Mouse (Mus musculus): ENCODE data around the gene Got2. TPM values are rescaled to one million over a fixed set of nuclear protein-coding genes. Genes with fewer than 3 reads are reported as not detected.

Got2 gene
- polyA plus RNA-seq (2016; fragmentation: Nextera tagmentation; extraction: Ambion mirVana) = 182 and 196 TPM in 2 replicates

DNA sequence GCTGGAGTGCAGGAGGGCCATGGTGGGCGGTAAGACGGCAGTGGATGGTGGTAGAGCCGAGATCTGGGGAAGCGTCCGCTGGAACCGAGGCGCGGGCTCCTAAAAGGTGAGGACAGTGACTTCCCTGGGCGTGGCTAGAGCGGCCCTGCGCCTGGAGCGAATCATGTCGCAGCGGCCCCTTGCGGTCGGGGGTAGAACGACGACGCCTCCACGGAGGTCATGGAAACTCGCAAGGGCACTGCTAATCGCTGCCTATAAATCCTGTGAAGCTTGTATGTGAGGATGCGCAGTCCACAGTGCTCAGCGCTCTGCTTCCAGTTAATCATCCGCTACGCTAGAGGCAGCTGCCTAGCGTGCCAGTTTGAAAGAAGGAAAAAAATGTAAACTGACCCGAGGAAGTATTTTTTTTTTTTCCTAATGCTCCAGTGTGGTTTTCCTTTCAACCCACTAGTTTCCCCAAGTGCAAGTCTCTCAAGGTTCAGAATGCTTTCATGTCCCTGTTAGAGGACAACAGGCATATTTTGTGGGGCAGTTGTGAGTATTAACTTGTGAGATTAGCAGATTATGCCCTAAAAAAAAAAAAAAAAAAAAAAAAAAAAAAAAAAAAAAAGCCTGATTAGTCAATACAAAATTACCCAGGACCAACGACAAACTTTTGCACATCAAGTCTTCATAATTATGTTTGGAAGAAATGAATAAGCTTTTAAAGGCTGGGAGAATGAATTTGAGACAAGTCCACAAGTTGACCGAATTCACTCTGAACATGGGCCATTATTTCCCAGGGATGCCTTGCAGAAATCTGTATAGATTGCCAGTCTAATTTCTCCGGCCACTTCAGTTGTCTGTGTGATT, at the start of gene Got2:
Gene Got2, minus strand, starts transcription at position 263 of the 852 bp plus-strand sequence.
- H3K9me3 ChIP-seq = no peaks in the 10 kb centered on the region
- no peaks in the 10 kb centered on the region for H3K27me3 ChIP-seq (replicated peaks)
- H3K27ac ChIP-seq = peak within 1 kb of the TSS; percentile 50; the same call in 1 of the 2 replicates
- H3K4me3 ChIP-seq = peak within 1 kb of the TSS; percentile 69
- H3K4me2 ChIP-seq (replicated peaks) = peak within 1 kb of the TSS; percentile 74
- H3K36me3 ChIP-seq = no peaks in the 10 kb centered on the region
- ATAC-seq (ENCODE audit: low FRiP score, low read depth) = peak; percentile 93
- H3K4me1 ChIP-seq = peaks cover 13% of the 10 kb centered on the region
- 8% methylated on average over 31 of the region's 31 CpGs for whole genome bisulfite sequencing
- H3K9ac ChIP-seq = peak within 1 kb of the TSS; percentile 63

DNA sequence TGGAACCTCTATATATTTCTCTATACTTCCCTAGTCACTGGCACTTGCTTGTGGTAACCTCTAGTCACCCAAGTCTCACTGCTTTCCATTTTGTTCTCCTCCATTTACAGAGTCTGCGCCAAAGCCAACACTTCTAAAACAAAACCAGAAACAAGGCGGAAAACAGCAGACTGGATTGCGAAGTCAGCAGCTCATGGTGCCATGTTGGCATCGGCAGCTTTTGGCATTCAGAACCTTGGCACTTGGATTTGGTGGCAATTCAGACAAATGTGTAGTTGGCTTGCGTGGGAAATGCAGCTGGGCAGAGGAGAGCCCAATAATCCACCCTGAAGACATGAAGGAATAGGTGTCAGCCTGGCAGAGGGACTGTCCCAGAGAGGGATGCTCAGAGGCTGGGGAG, 44.5 kb upstream of the Got2 start:
- Histone ChIP-seq H3K4me2 (replicated peaks) (no peak overlapping the region), H3K4me1 (no peaks in the 10 kb centered on the region), H3K36me3 (no peaks in the 10 kb centered on the region), H3K9ac (no peak overlapping the region), H3K27me3 (replicated peaks) (no peaks in the 10 kb centered on the region), H3K9me3 (no peaks in the 10 kb centered on the region), H3K27ac (no peak overlapping the region), H3K4me3 (no peak overlapping the region)
- 95% methylated on average over 5 of the region's 5 CpGs for WGBS
- ATAC-seq (ENCODE audit: low FRiP score, low read depth) = no peak

DNA sequence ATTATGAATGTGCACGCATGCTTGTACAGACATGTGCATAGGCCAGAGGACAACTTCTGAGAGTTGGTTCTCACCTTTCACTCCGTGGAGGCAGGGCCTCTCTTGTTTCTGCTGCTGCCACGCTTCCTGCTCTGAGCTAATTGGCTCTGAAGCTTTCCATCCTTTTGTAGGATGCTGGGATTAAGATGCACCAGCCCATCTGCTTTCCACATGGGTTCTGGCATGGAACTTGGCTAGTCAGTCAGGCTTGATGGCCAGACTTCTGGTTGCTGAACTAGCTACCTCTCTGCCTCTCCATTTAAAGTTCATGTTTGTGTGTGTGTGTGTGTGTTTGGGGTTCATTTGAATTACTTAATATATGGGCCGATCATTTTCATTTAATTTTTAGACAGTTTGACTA, 41.5 kb upstream of the Got2 start:
- no peak overlapping the region for H3K4me2 ChIP-seq (replicated peaks)
- H3K36me3 ChIP-seq = no peaks in the 10 kb centered on the region
- no peaks in the 10 kb centered on the region for H3K9me3 ChIP-seq
- WGBS = 66% methylated on average over 4 of the region's 4 CpGs
- H3K4me3 ChIP-seq = no peak overlapping the region
- H3K4me1 ChIP-seq = no peaks in the 10 kb centered on the region
- no peak overlapping the region for H3K9ac ChIP-seq
- H3K27ac ChIP-seq = no peak overlapping the region
- no peaks in the 10 kb centered on the region for H3K27me3 ChIP-seq (replicated peaks)
- no peak for ATAC-seq (ENCODE audit: low FRiP score, low read depth)

DNA sequence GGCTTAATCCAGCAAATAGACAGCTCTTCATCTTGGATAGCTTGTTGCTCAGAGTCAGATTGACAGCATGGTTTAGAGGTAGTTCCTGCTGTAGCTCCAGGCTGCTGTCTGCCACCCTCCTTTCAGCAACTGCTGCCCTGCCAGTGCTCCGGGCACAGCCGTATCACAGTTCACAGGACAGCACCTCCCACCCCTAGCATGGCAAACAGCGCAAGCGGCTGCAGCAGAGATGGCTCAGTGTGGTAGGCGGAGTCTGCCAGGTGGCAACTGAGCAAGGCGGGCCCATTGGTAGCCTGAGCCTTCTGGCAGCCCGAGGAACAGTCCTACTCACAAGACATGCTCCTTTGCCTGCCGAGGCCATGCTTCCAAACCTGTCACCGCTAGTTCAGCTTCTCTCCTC, 27.8 kb upstream of the Got2 start:
- ATAC-seq (ENCODE audit: low FRiP score, low read depth) = peak; percentile 65
- H3K27me3 ChIP-seq (replicated peaks) = no peaks in the 10 kb centered on the region
- H3K36me3 ChIP-seq = no peaks in the 10 kb centered on the region
- 6% methylated on average over 9 of the region's 9 CpGs for WGBS
- no peaks in the 10 kb centered on the region for H3K9me3 ChIP-seq
- H3K9ac ChIP-seq = no peak overlapping the region
- H3K4me2 ChIP-seq (replicated peaks) = peak overlapping the region; percentile 58
- no peak overlapping the region for H3K27ac ChIP-seq
- peaks cover 4% of the 10 kb centered on the region; the same call in 1 of the 2 replicates for H3K4me1 ChIP-seq
- 0 out of 2 replicates have a peak overlapping the region, but pooled peaks have one; percentile 15 for H3K4me3 ChIP-seq

DNA sequence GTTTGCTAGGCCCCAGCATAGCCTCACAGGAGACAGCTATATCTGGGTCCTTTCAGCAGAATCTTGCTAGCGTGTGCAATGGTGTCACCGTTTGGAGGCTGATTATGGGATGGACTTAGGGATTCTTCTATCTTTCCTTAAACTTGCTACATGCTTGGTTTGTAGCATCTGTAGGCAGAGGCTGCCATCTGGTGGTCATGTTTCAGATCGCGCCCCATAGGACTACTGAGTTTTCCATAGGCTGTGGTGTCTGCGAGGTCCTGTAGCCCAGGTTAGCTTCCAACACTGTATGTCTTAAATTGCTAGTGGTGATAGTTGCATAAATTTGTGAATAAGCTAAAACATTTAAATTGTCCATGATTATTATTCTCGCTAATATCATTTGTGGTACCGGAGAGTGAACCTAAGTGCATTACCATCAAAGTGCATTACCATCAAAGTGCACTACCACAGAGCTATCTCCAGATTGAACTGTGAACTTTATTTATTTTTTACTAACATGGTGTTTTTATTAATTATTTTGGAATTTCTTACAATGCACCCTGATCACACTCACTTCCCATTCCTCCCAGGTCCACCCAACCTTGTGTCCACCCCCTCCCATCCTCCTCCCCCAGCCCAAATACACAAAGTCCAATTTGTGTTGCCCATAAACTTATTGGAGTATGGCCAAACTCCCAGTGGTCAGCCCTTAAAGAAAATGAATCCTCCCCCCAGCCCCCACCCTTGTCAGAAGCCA, 26.7 kb upstream of the Got2 start:
- no peaks in the 10 kb centered on the region for H3K36me3 ChIP-seq
- WGBS = 8% methylated on average over 7 of the region's 7 CpGs
- no peak overlapping the region for H3K27ac ChIP-seq
- H3K4me3 ChIP-seq = no peak overlapping the region
- H3K27me3 ChIP-seq (replicated peaks) = no peaks in the 10 kb centered on the region
- peak; percentile 92 for ATAC-seq (ENCODE audit: low FRiP score, low read depth)
- H3K4me1 ChIP-seq = peaks cover 4% of the 10 kb centered on the region; the same call in 1 of the 2 replicates
- no peaks in the 10 kb centered on the region for H3K9me3 ChIP-seq
- no peak overlapping the region for H3K4me2 ChIP-seq (replicated peaks)
- H3K9ac ChIP-seq = no peak overlapping the region

DNA sequence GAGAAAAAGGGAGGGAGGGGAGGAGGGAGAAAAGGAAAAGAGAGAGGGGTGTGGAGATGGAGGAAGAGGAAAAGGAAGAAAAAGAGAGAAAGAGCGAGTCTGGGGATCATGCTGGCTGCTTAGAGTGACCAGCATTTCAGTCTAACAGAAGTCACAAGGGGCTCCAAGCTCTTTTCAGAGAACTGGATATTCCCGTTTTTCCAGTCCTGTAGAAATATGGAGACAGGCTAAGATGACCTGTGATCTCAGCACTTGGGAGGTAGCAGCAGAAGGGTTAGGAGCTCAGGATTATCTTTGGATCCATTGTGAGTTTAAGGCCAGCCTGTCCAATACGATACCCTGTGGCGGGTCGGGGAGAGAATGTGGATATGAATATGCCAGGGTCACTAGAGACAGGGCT, 22.9 kb upstream of the Got2 start:
- H3K9me3 ChIP-seq = no peaks in the 10 kb centered on the region
- H3K36me3 ChIP-seq = no peaks in the 10 kb centered on the region
- ATAC-seq (ENCODE audit: low FRiP score, low read depth) = no peak
- H3K27ac ChIP-seq = no peak overlapping the region
- H3K4me1 ChIP-seq = peaks cover 4% of the 10 kb centered on the region; the same call in 1 of the 2 replicates
- no peaks in the 10 kb centered on the region for H3K27me3 ChIP-seq (replicated peaks)
- no peak overlapping the region for H3K4me2 ChIP-seq (replicated peaks)
- no peak overlapping the region for H3K9ac ChIP-seq
- H3K4me3 ChIP-seq = no peak overlapping the region
- 82% methylated on average over 5 of the region's 5 CpGs for WGBS

DNA sequence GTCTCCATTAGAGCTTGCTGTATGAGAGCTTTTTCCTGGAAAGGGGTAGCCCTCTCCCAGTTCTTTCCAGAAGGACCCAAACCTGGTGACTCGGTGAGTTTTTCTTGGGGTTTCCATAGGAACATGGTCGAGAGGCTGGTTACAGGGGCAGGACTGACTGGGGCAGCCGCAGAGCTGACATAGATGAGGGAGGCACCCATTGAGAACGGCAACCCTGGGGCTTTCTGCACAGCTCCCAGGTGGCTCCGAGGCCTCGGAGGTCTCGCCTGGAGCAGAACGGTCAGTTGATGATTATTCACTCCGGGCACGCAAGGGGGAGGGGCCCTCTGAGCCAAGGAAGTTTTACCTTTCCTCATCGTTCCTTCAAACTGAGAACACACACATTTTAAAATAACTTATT, 19.5 kb upstream of the Got2 start:
- Histone ChIP-seq H3K27me3 (replicated peaks) (no peaks in the 10 kb centered on the region), H3K27ac (no peak overlapping the region), H3K9me3 (no peaks in the 10 kb centered on the region), H3K4me1 (no peaks in the 10 kb centered on the region), H3K9ac (no peak overlapping the region), H3K4me2 (replicated peaks) (no peak overlapping the region), H3K4me3 (no peak overlapping the region), H3K36me3 (no peaks in the 10 kb centered on the region)
- WGBS = 84% methylated on average over 11 of the region's 11 CpGs
- ATAC-seq (ENCODE audit: low FRiP score, low read depth) = no peak

DNA sequence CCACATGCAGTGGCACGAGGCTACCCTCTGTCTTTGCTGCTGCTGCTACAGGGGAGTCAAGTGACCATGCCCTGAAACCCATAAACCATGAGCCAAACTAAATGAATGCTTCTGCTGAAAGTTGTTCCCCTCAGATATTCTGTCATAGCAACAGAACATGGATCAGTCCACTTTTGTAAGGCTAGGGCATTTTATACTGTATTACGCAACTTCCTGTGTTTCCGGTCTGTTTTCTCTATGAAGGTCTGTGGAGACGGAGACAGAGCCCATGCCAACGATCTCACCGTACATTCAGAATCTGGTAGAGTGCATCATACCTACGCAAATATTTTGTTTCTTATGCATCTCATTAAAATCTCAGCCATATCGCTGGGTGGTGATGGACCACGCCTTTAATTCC, 18.4 kb upstream of the Got2 start:
- Histone ChIP-seq H3K27ac (no peak overlapping the region), H3K4me1 (no peaks in the 10 kb centered on the region), H3K9ac (no peak overlapping the region), H3K9me3 (no peaks in the 10 kb centered on the region), H3K27me3 (replicated peaks) (no peaks in the 10 kb centered on the region), H3K4me3 (no peak overlapping the region), H3K36me3 (no peaks in the 10 kb centered on the region), H3K4me2 (replicated peaks) (no peak overlapping the region)
- ATAC-seq (ENCODE audit: low FRiP score, low read depth) = no peak
- 92% methylated on average over 9 of the region's 9 CpGs for WGBS

DNA sequence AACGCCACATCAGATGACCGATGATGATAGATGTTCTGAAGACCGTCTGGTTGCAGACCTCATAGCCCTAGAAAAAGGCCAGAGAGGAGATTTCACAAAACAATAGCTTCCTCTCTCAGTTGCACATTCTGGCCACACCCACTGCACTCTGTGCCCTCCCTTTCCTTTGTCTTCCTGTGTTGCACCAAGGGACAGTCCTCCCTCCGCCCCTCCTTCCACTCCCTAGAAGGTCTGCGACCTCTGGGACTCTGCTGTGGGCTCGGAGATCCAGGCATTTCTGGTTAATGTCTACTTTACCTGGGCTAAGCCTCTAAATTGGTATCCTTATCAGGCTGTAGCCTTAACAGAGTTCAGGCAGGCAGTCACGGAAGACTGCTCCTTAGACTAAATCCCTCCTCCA, 13.5 kb upstream of the Got2 start:
- no peaks in the 10 kb centered on the region for H3K9me3 ChIP-seq
- H3K4me3 ChIP-seq = no peak overlapping the region
- H3K36me3 ChIP-seq = no peaks in the 10 kb centered on the region
- H3K27ac ChIP-seq = no peak overlapping the region
- H3K4me2 ChIP-seq (replicated peaks) = no peak overlapping the region
- H3K9ac ChIP-seq = no peak overlapping the region
- ATAC-seq (ENCODE audit: low FRiP score, low read depth) = no peak
- no peaks in the 10 kb centered on the region for H3K27me3 ChIP-seq (replicated peaks)
- WGBS = 25% methylated on average over 7 of the region's 7 CpGs
- no peaks in the 10 kb centered on the region for H3K4me1 ChIP-seq

DNA sequence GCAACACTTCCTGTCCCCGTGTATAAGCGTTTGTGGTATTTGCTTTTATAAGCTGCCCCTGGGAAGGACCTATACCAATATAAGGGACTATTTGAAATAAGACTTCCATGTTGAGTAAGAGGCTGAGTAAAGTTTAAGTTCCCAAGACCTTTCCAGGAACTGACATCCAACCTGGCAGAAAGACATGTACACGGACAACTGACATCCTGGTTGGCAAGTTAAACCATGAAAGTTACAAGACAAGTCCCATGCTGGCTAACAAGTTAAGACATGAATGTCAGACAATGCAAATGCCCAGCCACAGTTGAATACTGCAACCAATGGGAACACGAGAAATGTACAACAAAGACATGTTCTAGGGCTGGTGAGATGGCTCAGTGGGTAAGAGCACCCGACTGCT, 5.4 kb upstream of the Got2 start:
- Histone ChIP-seq H3K36me3 (no peaks in the 10 kb centered on the region), H3K9ac (no peak overlapping the region), H3K4me1 (no peaks in the 10 kb centered on the region), H3K4me3 (no peak overlapping the region), H3K27me3 (replicated peaks) (no peaks in the 10 kb centered on the region), H3K9me3 (no peaks in the 10 kb centered on the region), H3K4me2 (replicated peaks) (no peak overlapping the region), H3K27ac (no peak overlapping the region)
- WGBS = 85% methylated on average over 5 of the region's 5 CpGs
- no peak for ATAC-seq (ENCODE audit: low FRiP score, low read depth)

DNA sequence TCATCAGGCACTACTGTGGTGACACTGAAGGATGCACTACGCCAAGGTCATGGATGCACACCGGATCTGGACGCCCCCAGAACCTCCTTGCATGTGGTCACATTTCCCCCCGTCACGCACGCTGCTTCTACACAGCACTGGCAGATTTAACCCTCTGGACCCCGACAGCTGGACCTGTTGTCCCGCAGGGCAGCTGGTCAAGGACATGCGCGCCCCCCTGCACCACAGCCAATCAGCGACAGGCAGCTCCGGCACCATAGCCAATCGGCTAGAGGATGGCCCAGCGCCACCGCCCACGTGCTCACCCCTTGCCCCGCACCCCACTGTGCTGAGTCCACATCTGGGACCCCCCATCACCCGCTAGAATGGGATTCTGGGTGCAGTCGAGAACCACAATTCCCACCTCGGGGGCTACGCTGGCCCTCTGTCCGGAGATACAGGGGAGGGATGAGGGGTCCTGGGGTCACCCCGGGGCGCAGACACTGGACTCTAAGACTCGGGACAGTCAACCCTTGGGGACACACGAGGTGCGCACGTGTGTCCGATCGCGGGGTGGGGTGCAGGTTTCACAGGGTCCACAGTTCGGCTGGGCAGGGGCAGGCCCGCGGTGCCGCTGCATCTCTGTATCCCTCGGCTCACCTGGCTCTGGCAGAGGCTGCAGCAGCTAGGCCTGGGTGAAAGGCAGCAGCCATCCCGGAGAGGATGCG, 616 bp downstream of the Got2 start:
- H3K36me3 ChIP-seq = no peaks in the 10 kb centered on the region
- peak overlapping the region; percentile 69 for H3K4me3 ChIP-seq
- no peaks in the 10 kb centered on the region for H3K9me3 ChIP-seq
- peak overlapping the region; percentile 50; the same call in 1 of the 2 replicates for H3K27ac ChIP-seq
- peak overlapping the region; percentile 63 for H3K9ac ChIP-seq
- peak; percentile 97 for ATAC-seq (ENCODE audit: low FRiP score, low read depth)
- H3K4me1 ChIP-seq = peaks cover 13% of the 10 kb centered on the region
- under 1% methylated on average over 38 of the region's 38 CpGs for WGBS
- H3K4me2 ChIP-seq (replicated peaks) = peak overlapping the region; percentile 74
- no peaks in the 10 kb centered on the region for H3K27me3 ChIP-seq (replicated peaks)
